Mouse (Mus musculus) liver, adult 2 months (tissue): ENCODE data around the gene Pecam1.

ENCODE experiments used
- CTCF ChIP-seq: fragments of 200-500 bp; IDR thresholded peaks from 2 replicates; pipeline ENCODE4 v1.5.1; 2011; ENCODE audit warnings: low read depth, low read length, control low read depth
- POLR2A ChIP-seq: fragments of 200-500 bp; IDR thresholded peaks from 2 replicates; pipeline ENCODE4 v1.6.1; 2011; ENCODE audit warnings: low read length, control low read depth; ENCODE audit not compliant: insufficient read depth; ENCODE audit errors: extremely low read depth

GRCm38 (mm10) chr11:106750121-106750751, at the start of gene Pecam1:
- TF ChIP-seq POLR2A, result no peak
- TF ChIP-seq CTCF, result no peak
